Mouse (Mus musculus) mesoderm, embryonic 11.5 days (tissue): ENCODE measurements around the gene Pcmt1.
A peak's percentile ranks its signal among the peaks of the same experiment; 100 is the strongest.
"Not testable (repeated sequence)": the region's sequence is repeated elsewhere in the genome, so short reads cannot be mapped to it uniquely, and the experiment has no call there.

Experiments
- DNase-seq: peaks from one replicate; pipeline ENCODE4 v3.0.0-alpha.2; 2012; ENCODE audit warnings: low read depth, low spot score

Pcmt1 gene

GRCm38 (mm10) chr10:7645911-7646310 is 35.0 kb downstream of the Pcmt1 start:
- DNase-seq = no peak

GRCm38 (mm10) chr10:7640366-7640765 is 40.6 kb downstream of the Pcmt1 start:
- no peak for DNase-seq

DNA sequence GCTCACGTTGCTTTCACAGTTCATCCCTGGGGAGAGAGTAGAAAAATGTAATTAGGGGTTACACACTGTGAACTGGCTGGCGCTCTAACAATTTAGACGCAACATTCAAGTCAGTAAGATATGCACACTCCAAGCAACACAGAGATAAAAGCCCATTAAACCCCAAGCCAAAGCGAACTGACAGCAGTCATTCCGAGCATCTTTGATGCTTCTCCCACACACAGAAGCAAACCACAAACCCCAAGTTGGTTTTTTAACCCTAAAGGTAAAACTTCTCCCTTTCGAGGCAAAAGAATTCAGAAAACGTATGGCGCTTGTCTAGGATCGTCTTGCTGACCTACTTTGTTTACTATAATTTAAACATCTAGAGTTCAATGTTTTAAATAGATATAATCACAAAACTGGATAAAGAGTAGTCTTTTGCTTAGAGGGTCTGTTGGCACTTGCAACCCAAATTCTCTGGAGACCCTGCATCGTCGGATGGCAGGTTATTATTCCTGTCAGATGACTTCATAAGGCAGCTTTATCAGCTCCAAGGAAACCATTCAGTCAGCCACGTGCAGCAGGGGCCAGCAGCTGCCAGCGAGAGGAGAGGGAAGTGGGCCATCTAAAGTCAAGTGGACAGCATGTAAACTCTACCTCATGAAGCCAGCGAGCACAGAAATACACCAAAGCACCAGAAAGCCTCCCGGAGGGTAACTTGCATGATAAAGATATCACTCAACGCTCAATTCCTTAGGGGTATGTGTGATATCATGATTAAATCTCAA is 49.8 kb downstream of the Pcmt1 start:
- DNase-seq = no peak

GRCm38 (mm10) chr10:7630286-7630685 is 50.6 kb downstream of the Pcmt1 start:
- DNase-seq = no peak

- DNase-seq = no peak
Measured at GRCm38 (mm10) chr10:7629092-7629491, 51.8 kb downstream of the Pcmt1 start.

GRCm38 (mm10) chr10:7623861-7624518 is 56.9 kb downstream of the Pcmt1 start:
- no peak for DNase-seq

GRCm38 (mm10) chr10:7622378-7622777 is 58.6 kb downstream of the Pcmt1 start:
- DNase-seq = no peak

GRCm38 (mm10) chr10:7620723-7621122 is 60.2 kb downstream of the Pcmt1 start:
- no peak for DNase-seq

DNA sequence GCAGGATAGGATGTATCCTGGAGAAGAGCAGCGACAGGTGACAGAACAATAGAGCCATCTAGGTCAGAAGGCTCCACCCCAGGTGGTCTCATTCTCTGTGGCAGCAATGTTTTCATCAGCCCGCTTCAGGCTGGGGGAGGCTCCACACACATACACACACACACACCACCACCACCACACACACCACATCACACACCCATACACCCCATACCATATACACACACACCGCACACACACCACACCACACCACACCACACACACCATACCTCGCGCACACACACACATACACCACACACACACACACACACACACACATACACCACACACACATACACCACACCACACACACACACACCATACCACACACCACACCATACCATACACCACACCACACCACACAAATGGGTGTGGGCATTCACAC is 61.1 kb downstream of the Pcmt1 start:
- DNase-seq = no peak

- DNase-seq = not testable (repeated sequence)
Measured at GRCm38 (mm10) chr10:7617556-7617955, 63.4 kb downstream of the Pcmt1 start.

- not testable (repeated sequence) for DNase-seq
Measured at GRCm38 (mm10) chr10:7617146-7617545, 63.8 kb downstream of the Pcmt1 start.

DNA sequence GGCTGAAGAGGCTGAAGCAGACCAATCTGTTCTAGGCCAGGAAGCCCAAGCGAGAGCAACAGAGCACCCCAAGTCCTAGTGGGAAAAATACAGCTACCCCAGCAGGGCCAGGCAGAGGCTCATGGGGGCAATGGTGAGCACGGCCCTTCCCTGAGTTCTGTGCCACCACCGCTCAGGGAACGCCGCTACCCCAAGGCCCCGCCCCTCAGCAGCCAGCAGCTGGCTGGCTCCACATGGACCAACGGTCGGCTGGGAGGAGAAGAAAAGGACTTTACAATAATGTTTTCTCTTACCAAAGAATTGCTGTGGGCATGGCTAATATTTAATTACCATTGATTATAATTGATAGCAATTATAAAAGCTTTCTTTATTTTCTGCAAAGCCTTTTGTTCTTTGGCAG is 66.1 kb downstream of the Pcmt1 start:
- no peak for DNase-seq

GRCm38 (mm10) chr10:7612210-7612609 is 68.7 kb downstream of the Pcmt1 start:
- not testable (repeated sequence) for DNase-seq

- no peak for DNase-seq
Measured at GRCm38 (mm10) chr10:7611647-7612046, 69.3 kb downstream of the Pcmt1 start.

GRCm38 (mm10) chr10:7608611-7609010 is 72.3 kb downstream of the Pcmt1 start:
- no peak for DNase-seq

GRCm38 (mm10) chr10:7606437-7606836 is 74.5 kb downstream of the Pcmt1 start:
- DNase-seq = no peak

DNA sequence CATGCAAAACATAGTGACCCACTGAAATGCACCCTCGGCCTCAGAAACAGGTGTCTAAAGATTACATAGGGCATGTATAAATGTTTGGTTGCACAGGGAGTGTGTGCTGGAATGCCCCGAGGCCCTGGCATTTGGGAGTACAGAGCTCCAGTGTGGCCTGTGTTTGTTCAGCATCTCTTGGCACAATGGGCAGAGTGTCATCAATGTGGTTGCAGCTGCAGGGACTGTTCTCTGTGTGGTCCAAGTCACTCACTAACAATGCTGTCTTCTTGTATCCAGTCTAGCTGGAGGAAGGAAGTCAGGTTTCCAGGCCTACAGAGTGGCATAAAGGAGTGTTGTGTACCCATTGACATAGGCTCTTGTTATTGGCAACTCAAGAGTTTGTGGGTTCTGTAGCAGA is 75.8 kb downstream of the Pcmt1 start:
- DNase-seq = no peak

DNA sequence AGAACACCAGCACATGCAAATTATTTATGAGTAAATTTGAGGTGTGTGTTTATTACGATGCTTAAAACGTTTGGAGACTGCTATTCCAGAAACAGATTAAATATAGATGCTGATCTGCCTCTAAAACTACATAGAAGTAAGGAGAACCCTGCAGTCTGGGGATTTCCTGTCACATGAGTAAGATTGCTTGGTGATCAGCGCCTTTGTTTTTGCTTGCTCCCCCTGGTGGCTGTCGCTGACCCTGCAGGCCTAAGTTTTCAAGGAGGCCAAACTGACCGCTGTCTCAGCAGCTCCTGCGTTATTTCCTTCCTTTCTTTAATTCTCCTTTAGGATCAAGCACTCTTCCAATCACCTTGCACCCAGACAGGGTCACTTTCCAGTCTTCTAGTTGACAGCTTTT is 80.3 kb downstream of the Pcmt1 start:
- peak; percentile 79 for DNase-seq

DNA sequence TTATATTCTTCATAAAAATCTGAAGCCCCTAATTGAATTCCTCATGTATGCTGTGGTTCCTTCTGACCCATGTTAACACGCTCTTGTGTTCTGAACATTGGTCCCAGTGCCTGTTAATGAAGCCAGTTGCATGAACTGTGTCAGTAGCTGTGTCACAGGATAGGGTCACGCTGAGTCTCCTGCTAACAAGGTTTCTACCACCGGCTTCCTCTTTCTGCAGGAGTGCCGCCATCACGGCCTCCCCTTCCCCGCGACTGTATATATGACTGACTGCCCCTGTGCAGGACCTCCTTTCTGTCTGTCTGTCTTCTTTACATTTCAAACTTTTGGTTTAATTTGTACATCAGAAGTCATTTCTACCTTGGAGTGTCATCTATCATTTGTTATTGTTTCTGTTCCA is 82.8 kb downstream of the Pcmt1 start:
- no peak for DNase-seq

DNA sequence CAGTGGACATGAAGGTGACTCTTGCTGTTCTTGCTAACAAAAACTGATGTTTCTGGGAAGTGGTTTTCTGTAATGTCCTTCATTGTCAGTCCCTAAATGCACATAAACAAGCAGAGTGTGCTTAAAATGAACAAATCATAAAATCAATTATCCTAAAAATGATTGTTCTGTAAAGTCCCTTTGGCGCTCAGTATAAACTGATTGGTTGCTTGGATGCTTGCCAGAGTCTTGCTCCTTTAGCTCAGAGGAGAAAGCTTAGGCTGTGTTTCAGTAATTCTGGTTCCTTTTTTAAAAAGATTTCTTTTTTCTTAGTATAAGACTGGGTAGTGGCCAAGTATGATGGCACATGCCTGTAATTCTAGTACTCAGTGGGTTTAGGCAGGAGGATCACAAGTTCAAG is 84.7 kb downstream of the Pcmt1 start:
- DNase-seq = no peak

DNA sequence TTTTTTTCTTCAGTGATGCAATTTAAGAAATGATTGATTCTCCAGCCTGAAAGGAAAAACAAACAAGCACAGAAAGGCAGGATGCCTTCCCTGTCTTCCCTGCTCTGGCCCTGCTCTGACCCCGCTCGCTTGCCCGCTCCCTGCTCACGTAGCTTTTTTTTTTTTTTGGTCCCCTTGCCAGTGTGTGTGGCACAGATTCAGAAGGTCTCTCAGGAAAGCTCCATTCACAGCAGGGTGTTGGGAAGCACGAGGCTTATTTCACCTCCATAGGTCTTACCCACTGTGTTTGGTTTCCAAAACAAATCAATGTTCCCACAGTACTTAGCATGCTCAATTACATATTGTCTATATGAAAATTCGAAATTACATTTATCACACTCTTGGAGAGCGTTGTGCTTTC is 86.1 kb downstream of the Pcmt1 start:
- DNase-seq = no peak

DNA sequence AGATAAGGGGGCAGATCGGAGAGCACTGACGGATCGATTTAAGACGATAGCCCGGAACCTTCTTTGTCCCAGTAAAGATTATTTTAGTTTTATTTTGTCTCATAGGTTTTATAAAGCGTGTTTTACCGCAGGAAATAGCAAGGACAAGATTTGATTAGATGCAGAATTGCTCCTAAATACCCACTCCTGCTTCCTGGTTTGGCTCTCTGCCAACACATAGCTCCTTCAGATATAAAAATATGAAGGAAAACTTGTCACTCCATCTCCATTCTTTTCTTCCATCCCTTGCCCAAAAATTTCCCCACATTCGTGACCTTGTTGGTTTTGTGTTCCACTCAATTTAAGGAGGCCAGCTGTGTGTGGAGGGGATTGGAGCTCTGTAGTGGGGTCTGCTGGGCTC is 90.1 kb downstream of the Pcmt1 start:
- DNase-seq = no peak

GRCm38 (mm10) chr10:7590234-7590689 is 90.7 kb downstream of the Pcmt1 start:
- no peak for DNase-seq
